Mouse (Mus musculus) small intestine, adult 2 months (tissue): ENCODE results near the gene Samd1.

Experiments
- CTCF ChIP-seq: fragments of 200-500 bp; IDR thresholded peaks from 2 replicates; pipeline ENCODE4 v1.5.1; 2012; ENCODE audit warnings: low read depth, mild to moderate bottlenecking, control low read depth, inconsistent platforms, low read length, moderate library complexity, mixed read lengths; ENCODE audit not compliant: insufficient replicate concordance, insufficient read length; ENCODE audit errors: extremely low read depth
- POLR2A ChIP-seq: fragments of 200-500 bp; IDR thresholded peaks from 2 replicates; pipeline ENCODE4 v1.6.1; 2012; ENCODE audit warnings: low read depth, mild to moderate bottlenecking, control low read depth, inconsistent platforms, low read length, moderate library complexity

DNA sequence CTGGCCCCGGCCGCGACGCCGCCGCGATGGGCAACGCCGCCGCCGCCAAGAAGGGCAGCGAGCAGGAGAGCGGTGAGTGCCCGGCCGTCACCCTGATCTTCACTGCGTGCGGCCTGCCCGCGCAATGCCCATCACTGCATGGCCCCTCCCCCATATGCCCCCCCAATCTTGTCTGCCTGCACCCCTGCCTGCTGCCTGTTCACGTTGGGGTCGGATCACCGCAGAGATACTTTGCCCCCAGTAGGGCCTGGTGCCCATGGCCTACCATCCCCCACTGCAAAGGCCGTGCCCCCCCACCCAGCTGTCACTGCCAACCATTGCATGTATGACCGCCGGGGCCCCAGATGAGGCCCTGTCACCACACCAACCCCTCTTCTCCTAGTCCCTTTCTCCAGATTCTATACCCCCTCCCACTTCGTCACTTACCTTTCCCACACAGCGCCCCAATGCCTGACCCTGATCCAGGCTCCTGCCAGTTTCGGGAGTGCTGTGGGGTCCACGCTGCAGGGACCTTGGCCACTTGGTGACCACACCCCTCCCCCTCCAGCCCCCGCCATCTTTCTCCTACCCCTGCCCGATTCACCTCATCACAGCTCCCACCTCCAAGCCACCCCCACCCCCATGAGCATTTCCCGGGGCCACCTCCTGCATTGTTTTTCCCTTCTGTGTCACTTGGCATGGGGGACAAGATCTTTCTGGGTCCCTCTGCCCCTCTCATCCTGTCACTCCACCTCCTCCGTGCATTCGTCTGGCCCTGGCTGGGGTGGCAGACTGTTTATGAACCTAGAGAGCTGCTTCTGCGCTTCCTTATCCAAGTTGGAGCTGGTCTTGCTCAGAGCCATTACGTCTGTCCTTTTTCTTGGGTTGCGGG, 24.1 kb upstream of the Samd1 start:
- TF ChIP-seq CTCF: no peak
- no peak for TF ChIP-seq POLR2A
